Mouse (Mus musculus) heart, postnatal 36 days (tissue): Measurements from ENCODE around the gene Adgrg7. TPM values are rescaled to one million over a fixed set of nuclear protein-coding genes. Genes with fewer than 3 reads are reported as not detected.

ENCODE experiments used
- DNase-seq, 2 experiments: peaks; one replicate each; pipeline ENCODE4 v3.0.0; 2021 to 2022
- intact Hi-C: fragments of 180-260 bp; cut with DNase I; formaldehyde crosslinking; loops from one replicate; pipeline ENCODE4 v1.15.1; 2025
- total RNA-seq, 2 experiments: library from RNA; stranded (reverse); gene quantifications; 2 replicates each; pipeline ENCODE4 v1.2.3; 2021

Gene Adgrg7
- under 1 TPM in 1 of 2 experiments, not detected in 1; 0.08 TPM for total RNA-seq

DNA sequence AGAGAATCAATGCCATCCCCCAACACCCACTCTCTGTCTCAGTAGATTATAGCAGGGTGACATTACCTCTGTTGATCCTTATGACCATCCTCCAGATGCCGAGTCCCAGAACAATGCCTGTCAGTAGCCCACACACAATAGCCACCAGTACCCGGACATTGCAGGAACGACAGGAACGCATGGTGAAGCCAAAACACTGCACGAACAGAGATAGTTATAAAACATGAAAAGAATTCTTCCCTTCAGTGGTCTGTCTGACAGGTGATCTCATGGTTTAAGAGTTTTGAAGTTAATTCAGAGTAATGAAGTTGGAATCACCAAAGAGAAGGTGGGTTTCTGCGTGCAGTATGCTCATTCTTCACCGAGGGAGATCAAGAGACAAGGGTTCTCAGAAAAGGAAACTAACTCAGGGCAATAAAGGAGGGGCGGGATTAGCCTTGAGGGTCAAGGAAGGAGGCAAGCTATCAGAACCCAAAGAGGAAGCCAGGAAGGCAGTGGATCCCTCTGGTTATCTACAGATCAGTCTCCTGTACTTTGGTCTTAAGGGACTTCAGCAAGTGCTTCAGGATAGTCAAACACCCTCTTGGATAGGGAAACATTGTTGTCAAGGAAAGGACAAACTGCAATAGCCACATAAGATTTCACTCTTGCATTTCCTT, at the start of gene Adgrg7:
Gene Adgrg7, minus strand, starts transcription at position 375 of the 659 bp plus-strand sequence.
- intact Hi-C loops: no loop called here
- DNase-seq: no peak

DNA sequence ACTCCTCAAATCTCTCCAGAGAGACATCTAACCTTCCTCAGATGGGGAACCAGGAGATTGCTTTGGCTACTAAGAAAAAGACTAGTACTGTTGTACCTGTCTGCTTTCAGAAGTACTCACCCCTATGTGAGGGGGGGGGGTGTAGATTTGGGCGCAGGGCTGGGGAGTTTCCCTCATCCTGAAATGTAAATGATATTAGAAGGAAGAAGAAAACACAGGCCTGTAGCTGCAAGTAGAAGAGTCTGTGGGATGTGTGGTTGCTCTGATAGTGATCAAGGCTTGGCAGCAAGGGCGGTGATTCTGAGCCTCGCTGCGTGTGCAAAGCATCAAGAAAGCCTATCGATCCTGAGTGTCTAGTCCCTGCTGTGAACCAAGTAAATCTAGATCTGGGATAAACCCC, 47.3 kb upstream of the Adgrg7 start:
- no peak for DNase-seq
- intact Hi-C loops: no loop called here

DNA sequence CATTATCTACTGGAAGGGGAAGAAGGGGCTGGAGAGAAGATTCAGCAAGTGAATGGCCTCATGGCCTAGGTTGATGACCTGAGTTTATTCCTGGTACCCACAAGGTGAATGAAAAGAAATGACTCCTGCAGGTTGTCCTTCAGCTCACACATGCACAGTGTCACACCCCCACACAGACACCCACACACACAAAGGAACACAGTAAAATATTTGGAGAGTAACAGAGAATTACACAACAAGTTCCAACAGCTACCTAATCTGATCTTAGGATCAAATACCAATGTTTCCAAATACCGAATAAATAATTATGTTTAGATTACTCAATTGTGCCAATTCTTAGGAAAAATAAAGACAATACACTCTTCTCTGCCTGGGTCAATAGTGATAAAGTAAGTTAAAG, 37.7 kb upstream of the Adgrg7 start:
- DNase-seq: no peak
- intact Hi-C loops: no loop called here

DNA sequence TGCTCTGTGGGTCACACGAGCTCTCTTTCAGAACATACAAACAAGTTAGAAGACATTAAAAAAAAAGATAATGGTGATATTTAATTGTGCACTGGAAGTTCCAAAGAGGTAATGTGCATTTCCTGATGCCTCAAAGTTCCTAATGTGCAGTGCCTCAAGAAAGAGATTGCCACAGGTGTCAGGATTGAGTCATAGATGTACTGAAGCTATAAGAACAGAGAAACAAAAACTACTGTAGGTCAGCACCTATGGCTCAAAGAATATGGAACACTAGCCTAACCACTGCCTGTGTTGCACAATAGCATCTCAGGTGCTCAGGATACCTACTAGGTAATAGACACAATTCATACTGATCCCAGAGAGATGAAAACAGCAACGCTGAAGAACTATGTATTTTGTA, 36.3 kb upstream of the Adgrg7 start:
- DNase-seq: no peak
- intact Hi-C loops: no loop called here

DNA sequence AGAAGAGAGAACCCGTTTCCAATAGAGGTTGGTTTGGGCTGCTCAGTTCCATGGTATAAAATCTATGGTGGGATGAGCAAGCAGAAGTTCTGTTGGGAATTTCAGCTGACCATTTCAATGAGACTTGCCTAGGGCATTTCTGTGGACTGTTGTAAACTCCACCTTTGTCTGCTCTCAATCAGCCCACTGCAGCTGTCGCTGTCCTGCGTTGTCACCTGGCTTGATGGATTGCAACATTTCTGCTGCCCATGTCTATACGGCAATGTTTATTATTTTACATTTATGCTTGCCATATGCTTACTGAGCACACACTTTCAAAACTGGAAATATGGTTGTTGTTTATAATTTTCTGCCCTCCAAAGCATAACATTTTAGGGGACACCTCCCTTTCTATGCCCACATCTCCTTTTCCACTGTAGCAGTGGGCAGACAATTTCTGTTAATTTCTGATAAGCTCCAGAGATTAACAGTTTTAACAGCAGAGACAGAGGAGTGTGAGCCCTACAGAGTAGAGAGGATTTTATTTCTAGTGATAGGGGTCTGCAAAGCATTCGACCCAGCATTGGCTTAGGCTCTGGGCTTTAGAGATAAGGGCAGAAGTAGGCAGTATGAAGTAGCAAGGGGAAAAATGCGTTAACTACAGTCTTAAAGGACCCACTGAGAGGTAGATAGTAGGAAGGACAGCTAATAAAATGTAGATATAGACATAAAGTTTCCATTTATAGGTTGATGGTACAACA, 5.9 kb upstream of the Adgrg7 start:
- intact Hi-C loops: no loop called here
- DNase-seq: no peak

DNA sequence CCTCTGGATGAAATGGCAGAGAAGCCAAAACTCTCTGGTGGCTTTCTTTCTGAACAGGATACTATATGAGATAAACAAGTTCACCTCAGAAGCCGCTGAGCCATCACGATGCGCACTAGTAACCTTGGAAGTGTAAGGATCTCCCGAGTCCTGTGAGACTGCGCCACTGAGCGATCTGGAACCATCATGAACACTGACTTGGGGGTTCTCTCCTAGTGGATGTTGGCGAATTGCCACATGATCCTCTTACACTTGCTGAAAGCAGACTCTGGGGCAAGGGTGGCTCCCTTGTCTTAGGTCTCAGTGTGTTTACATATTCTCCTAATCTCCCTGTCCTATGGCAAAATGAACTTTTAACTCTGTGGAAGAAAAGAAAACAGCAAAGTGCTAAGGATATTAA, 5.3 kb upstream of the Adgrg7 start:
- no peak for DNase-seq
- intact Hi-C loops: loop anchor here (1.0 kb wide), 1 partner anchor 118 kb away; no protein-coding TSS in a partner anchor

DNA sequence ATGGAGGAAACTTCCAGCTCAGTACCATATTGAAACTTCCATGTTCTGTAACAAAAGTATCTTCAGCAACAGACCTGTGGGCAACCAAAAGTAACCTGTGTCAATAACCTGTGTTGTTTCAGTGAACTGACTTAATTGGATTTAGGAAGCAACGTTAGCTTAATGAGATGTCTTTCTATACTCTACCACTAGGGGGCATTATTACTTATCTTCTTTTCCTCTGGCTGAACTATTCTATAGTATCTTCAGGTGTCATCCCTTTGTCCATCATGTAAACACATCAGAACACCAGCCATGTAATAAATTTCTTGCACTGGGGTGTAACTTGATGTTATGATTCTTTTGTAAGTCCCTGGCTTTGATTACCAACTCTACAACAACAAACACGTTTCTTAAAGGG, 4.8 kb upstream of the Adgrg7 start:
- intact Hi-C loops: loop anchor here (1.0 kb wide), 1 partner anchor 119 kb away; no protein-coding TSS in a partner anchor
- no peak for DNase-seq

DNA sequence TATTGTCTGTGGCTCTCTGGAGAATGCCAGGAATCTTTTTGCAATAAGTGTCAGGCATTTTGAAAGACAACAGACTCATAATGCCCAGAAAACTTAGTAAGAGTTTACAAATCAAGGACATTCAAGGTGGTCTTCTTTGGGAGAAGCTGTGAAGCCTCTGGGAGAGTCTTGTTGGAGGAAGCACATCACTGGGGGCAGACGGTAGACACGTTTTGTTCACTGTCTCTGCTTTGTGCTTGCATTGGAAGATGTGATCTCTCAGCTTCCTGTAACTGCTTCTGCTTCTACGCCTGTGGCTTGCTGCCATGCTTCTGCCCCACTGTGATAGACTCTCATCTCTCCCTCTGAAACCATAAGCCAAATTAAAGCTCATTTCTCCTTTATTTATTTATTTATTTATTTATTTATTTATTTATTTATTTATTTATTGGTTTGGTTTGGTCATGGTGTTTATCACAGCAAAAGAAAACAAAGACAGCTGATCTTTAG, 3.9 kb upstream of the Adgrg7 start:
- no peak for DNase-seq
- intact Hi-C loops: loop anchor here (1.0 kb wide), 1 partner anchor 120 kb away; no protein-coding TSS in a partner anchor

DNA sequence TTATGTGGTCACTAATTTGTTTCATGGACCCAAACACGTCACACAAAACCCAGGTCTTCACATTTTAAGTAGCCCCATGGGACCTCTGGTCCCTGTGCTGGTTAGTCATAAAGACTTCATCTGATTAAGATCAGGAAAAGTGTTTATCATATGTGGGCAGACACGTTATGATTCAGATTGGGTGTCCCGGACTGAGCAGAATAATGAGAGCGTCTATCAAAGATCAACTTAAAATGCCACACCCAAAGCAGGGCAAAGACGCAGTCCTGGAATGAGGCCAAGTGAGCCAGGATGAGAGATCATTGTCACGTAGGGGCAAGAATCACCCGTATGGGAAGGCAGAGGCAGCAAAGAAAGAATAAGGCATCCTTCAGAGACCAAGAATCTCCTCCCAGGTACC, 3.2 kb upstream of the Adgrg7 start:
- intact Hi-C loops: no loop called here
- DNase-seq: no peak

DNA sequence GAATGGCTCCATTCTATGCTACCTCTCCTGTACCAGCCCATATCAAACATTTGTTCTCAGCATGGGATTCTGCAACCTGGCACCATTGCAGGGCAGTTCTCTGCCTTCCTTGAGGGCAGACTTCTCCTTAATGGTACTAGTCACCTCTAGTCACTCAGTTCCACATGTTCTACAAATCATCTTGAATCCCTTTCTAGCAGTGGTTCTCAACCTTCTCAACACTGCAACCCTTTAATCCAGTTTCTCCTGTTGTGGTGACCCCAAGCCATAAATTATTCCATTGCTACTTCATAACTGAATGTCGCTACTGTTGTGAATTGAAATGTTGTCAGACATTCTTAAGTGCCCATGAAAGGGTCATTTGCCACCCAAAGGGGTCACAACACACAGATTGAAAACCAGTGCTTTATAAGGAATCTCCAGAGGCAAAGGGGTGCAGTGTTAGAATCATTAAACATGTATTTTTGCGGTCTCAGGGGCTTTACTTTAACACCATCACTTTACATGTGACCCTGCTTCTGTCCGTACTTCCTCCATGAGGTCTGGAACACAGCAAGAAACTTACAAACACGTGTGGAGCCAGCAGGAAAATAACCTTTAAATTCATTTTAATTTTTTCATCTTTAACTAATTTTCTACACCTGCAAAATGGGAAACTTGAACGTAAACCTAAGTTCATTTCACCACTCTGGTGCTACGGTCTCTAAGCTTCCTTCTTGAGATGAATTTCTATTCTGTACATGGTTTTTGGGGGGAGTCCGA, 1.1 kb downstream of the Adgrg7 start:
- DNase-seq: no peak
- intact Hi-C loops: no loop called here

DNA sequence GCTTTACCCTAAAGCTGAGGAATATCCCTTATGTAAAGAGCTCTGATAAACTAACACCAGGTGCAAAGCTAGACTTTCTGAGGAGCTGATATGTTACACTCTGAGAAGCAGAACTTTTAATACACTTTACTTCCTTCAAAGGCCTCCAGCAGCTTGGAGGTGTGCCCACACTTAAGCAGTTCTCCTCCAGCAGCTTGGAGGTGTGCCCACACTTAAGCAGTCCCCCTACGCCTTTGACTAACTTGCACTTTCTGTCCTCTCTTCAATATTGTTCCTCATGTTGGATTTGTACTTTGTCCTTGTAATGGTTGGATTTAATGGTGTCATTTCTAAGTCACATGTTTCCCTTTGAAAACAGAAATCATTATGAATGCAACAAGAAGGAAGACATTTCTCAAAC, 1.9 kb downstream of the Adgrg7 start:
- intact Hi-C loops: no loop called here
- no peak for DNase-seq

DNA sequence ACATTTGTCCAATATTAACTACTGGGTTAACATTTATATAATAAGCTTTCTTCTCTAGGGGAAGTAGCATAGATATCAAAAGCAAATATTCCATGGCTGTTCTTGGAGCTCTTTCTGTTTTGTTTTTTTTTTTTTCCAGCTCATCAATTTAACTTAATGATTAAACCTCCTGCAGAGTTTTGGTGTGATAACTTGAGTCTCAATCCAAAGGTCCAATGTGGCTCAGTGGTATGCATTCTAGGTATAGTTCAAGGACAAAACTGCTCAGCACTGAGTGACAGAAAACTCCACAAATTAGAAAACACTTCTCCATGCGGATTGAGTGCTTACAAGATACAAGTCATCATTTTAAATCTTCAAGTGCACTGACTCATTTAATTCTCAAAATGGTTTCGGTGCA, 9.7 kb downstream of the Adgrg7 start:
- intact Hi-C loops: no loop called here
- DNase-seq: no peak

DNA sequence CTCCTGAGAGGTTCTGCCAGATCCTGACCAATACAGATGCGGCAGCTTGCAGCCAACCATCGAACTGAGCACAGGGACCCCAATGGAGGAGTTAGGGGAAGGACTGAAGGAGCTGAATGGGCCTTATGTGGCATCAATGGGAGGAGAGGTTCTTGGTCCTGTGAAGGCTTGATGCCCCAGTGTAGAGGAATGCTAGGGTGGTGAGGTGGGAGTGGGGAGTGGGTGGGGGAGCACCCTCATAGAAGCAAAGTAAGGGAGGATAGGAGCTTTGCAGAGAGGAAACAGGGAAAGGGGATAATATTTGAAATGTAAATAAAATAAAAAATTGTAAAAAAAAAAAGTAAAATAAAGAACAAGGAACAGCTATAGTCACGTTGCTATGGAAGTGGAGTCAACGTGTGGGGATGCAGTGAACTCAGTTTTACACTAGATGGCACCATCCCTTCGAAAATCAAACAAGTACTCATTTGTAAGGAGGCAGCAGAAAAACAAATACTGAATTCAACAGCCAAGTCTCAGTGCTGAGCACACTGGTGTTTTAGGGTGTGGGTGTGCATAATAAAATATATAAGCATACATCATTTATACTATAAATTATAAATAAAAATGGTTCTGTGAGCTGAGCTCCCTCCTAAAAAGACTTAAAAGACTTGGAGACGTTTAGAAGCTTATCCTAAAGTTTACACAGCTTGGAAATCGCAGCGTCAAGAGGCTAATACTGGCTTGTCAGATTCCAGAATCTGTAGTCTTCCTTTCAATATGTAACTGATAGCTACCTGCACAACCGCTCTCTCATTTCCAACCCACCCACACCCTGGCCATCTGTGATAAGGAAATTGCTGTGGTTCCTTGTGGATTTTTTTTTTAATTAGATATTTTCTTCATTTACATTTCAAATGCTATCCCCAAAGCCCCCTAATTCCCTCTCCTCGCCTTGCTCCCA, 24.2 kb downstream of the Adgrg7 start:
- intact Hi-C loops: loop anchor here (1.0 to 5.0 kb wide), 3 partner anchors 149 to 396 kb away; partner anchors contain the start of gene Nit2
- peak; percentile 13 to 35 for DNase-seq

DNA sequence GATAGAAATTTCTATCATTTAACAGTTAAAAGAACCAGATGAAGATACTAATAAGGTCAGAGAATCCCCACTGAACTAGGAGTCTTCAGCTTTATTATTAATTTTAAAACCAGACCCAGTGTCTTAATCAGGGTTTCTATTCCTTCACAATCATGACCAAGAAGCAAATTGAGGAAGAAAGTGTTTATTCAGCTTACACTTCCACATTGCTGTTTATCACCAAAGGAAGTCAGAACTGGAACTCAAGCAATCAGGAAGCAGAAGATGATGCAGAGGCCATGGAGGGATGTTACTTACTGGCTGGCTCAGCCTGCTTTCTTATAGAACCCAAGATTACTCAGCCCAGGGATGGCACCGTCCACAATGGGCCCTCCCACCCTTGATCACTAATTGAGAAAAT, 66.6 kb downstream of the Adgrg7 start:
- intact Hi-C loops: no loop called here
- no peak for DNase-seq

DNA sequence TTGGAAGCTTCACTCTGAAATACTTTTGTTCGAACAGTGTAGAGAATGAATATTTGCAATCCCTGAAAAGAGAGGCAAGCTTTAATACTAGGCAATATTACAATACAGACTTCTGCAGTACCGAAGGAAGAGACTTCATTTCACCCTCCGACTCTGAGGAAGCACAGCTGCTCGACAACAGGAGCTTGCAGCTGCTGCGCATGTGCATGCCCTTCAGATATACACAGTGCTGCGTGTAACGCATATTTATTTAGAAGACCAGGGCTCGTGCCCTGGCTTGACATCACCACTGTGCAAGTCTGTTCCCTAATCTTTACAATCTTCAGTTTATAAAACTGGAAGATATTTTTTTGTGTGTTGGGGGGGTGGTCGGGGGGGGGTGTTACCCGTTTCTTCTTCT, 70.7 kb downstream of the Adgrg7 start:
- no peak for DNase-seq
- intact Hi-C loops: no loop called here

DNA sequence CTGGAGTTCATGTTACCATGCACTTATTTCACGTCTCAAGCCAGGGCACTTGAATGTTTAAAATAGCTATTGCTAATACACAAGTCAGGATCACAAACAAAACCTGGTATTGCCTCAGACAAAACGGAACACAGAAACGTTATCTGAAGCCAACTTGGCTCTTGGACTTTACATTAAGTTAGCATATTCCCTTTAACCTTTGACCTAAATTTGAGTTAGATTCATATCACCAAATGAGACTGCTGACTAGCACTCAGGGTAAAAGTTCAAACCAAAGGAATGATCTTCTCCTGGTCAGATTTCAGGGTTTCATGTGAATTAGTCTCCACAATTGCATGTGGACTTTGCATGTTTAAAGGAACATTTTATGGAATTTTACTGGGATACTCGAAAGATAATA, 73.3 kb downstream of the Adgrg7 start:
- intact Hi-C loops: no loop called here
- DNase-seq: no peak

DNA sequence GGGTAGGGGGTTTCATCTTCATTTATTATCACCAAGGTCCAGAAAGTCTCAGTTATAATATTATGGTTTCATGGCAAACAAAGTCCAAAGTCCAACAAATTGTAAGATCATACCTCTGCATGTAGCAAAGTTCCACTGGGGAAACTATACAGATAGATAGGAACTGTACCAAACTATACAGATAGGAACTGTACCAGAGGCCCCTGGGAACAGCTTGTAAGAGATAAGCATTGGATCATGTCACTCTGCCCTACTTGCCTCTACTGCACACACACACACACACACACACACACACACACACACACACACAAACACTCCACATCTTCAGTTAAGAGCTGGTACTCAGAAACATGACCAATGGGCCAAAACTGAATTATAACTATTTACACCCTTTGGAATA, 76.6 kb downstream of the Adgrg7 start:
- no peak for DNase-seq
- intact Hi-C loops: loop anchor here (5.0 to 10.0 kb wide), 4 partner anchors 403 to 784 kb away; partner anchors contain the start of genes Cep97, Nit2 and Tomm70a

DNA sequence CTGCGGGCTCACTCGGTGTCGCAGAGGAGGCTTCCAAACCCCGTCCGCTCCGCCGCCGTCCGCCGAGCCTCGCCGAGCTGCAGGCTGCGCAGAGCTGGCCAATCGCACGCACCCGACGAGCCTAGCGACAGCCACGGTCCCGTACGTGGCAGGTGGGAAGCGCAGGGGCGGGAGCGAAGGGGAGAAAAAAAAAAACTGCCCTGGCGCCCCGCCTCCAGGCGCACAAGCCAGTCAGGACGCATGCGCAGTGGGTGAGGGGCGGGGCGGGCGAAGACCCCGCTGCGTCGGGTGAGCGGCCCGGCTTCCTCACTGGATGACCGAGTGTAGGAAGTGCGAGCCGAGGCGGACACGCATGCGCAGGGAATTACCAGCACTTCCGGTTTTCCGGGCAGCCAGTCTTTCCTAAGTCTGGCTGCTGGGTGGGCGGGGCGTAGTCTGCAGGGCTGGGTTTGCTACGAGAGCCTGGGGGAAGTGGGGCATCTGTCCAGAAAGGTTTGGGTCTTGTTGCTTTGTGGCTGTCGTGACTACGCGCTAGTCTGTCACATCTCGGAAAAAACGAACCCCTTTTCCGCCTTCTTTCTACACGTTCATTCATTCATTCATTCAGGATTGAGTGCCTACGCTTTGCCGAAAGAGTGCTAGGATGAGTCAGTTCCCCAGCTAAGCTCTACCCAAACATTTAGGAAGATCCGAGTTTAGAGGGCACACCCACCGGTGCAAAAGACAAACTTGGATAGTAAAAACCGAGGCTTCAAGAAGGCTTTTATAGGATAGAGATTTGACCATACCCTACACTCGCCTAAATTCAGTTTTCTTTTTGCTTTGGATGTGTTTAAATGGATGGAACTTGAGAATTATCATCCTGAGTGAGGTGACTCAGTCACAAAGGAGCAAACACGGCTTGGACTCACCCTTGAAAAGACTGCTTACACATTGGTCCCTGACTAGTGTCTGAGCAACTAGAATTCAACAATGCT, 78.1 kb downstream of the Adgrg7 start, which contains the start of gene Tfg:
Gene Tfg, minus strand, starts transcription at position 227 of the 977 bp plus-strand sequence.
- peak; percentile 97 for DNase-seq
- intact Hi-C loops: loop anchor here (5.0 to 10.0 kb wide), 4 partner anchors 405 to 783 kb away; partner anchors contain the start of genes Cep97, Nit2 and Tomm70a
